Mouse (Mus musculus): ENCODE results near the gene Twistnb. TPM values are rescaled to one million over a fixed set of nuclear protein-coding genes. Genes with fewer than 3 reads are reported as not detected.

The Twistnb gene
- 44.2 TPM for polyA plus RNA-seq (2017; shearing (Covaris generic))

DNA sequence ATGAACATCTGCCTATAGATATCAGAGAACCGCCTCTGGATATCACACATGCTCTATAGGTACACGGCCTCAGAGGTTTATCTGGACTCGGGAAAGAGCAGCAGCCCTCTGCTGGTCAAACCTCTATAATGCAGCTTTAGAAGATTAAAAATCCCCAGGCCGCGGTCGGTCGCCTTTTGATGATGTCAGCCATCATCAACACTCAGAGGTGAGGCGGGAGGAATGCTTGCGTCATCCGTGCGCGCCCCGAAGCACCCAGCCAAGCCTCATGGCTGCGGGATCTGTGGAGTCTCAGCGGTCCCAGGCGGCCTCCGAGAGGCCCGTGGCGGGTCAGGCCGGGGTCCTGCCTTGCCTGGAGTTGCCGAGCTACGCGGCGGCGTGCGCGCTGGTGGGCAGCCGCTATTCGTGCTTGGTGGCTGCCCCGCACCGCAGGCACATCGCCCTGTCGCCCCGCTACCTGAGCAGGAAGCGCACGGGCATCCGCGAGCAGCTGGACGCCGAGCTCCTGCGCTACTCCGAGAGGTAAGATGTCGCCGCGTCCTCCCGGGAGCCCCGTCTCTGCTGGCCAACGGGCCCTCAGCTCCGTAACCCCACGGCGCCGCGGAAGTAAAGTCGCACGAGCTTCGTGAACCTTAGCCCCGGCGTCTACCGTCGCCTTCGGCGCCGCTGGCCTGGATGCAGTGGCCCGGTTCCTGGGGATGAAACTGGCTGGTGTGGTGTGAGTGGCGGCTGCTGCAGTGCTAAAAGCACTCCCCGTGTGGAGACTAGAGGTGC lies at the start of gene Twistnb:
Gene Twistnb, plus strand, starts transcription at position 249 of the 774 bp plus-strand sequence.

DNA sequence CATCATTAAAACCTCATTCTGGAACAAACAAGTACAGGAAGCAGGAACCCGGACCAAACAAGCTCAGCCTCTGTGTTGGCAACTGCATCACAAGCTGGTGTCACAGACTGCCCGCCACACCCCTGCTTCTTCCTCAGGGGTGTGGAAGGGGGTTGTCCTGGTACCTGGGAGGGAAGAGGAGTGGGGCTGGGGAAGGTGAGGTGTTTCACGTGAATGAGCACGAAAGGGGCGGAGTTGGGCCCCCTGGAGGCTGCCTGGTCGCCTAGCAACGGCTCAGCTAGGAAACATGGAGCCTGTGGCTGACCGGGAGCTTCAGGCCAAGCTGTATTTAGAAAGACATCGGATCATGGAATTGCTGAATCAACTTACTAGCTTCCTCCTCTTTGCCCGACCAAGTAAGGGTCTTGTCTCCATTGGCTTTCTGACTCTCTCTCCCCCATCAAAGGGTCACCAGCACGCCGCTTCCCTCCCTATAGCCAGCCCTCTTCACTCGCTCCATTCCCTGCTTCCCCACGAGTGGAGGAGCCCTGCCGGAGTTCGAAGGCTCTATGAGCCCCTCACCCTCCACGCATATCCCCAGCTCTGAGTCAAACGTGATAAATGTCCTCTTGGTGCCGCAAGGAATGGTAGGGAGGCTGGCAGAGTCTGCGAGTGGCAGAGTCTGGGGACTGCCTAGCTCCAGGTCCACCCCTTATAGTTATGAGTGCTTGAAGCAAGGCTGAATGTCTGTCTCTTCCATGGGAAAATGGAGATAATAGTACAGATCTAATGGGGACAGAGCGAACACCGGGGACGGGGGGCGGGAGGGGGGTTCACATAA lies 34.4 kb upstream of the Twistnb start, which contains the start of gene Efcab10:
Gene Efcab10, plus strand, starts transcription at position 51 of the 820 bp plus-strand sequence.

Other genes with a start within 250 kb of the Twistnb start
- gene Efcab10, start 34.8 kb upstream of the Twistnb start, polyA plus RNA-seq (2017; shearing (Covaris generic)), result not detected

Data from inflammation-experienced regulatory T-cells, adult 16 weeks (primary cell).